Mouse (Mus musculus) ES-Bruce4 (cell line): Measurements from ENCODE around the gene Speer4f2.

Experiments
- CTCF ChIP-seq: IDR thresholded peaks from one replicate; pipeline ENCODE4 v1.8.1; 2011; ENCODE audit warnings: low read depth, low read length
- EP300 ChIP-seq: IDR thresholded peaks from 2 replicates; pipeline ENCODE4 v1.6.1; 2011; ENCODE audit warnings: low read depth, low read length; ENCODE audit not compliant: insufficient read depth
- POLR2A ChIP-seq: IDR thresholded peaks from one replicate; pipeline ENCODE4 v1.8.1; 2011; ENCODE audit warnings: low read length; ENCODE audit not compliant: insufficient read depth

DNA sequence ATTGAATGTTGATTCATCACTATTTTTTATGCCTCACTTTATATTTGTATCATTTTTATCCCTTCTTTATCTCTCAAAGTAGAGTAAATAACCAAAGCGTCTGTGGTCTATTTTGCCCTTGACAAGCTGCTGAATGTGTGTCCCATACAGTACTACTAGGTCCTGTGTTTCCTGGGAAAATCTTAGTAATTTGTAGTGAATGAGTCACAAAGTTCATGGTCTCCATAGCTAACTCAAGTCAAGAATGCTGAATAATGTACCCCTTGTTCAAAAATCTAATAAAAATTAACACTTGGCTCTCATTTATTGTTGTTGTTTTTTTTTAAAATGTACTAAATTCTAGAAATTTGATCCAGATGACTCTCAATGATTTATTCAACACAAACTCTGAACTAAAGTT lies 38.1 kb upstream of the Speer4f2 start:
- TF ChIP-seq POLR2A (no peak), CTCF (no peak), EP300 (no peak)
